Mouse (Mus musculus): ENCODE measurements around the gene Pak7.
"Not testable (repeated sequence)": the region's sequence is repeated elsewhere in the genome, so short reads cannot be mapped to it uniquely, and the experiment has no call there.

The Pak7 gene

DNA sequence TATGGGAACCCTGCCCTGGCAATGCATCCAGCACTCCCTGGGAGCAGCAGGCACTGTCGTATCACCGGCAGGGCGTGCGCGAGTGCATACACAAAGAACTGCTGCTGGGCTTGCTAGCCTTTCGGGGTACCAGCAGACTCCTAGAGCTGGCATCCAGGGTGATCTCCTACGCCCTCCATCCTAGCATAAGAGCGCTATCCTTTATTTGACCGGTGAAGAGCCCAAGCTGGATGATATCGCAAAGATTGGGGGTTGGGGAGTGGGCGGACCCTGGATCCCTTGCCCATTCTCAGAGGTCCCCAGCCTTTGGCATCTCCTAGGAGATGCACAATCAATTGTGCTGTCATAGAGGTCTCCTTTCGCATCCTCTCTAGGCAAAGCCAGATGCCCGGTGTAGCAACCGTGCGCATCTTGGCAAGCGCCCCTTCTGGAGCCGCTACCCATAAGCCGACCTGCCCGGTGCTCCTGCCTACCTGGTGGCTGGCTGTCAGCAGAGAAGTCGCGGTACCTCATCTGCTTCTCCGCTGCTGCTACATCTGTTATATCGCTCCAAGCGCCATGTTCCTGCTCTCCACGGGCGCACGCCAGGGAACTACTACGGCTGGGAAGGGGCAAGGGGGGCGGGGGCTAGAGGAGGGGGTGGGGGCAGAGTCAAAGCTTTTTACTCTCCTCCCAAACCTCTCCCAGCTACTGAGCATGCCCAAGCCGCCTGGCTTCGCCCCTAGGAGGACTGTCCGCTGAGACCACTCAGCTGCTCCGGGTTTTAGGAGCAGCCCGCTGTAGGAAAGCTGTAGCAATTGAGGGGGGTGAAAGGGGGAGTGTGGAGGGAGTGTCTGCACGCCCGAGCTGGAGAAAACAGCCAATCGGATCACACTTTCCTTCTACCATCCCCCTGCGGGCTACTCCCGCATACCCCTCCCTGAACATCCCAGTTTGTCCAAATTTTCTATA is at the start of gene Pak7:
TSS of gene Pak7 (minus strand) at position 787 of the 951 bp plus-strand sequence.
- peak; percentile 85 for DNase-seq (ENCODE audit: low read depth, low spot score)

DNA sequence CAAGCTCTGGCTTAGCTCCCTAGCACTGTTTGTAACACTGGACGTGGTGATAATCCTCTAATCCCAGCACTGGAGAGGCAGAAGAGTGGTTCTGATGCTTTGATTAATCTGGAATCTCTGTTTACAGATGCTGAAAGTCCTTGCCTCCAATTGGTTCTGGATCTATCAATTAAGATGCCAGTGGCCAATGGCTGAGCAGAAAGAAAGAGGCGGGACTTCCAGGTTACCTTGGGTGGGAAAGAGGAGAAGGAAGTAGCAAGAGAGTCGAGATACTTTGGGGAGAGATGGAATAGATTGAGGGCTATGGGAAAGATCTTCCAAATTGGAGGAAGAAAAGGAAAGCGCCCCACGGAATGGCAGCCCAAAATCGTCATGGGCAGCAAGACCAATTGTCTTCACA is 37.8 kb upstream of the Pak7 start:
- no peak for DNase-seq (ENCODE audit: low read depth, low spot score)

DNA sequence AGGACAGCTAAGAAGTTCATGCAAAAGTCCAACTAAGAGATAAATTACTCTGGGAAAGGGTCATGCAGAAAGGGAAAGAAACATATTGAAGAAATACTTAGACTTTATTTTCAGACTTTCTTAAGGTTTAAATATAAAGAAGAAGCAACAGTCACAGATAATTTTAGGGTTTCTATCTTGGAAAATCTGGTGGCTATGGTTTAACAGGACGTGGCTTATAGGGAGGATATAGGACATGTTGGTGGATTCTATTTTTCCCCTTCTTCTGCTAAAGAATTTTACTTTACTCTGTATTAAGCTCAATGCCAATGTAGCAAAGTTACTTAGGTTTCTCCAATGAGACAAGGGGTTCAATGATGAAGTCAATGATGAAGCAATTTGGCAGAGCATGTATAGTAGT is 31.8 kb upstream of the Pak7 start:
- DNase-seq (ENCODE audit: low read depth, low spot score), result no peak

DNA sequence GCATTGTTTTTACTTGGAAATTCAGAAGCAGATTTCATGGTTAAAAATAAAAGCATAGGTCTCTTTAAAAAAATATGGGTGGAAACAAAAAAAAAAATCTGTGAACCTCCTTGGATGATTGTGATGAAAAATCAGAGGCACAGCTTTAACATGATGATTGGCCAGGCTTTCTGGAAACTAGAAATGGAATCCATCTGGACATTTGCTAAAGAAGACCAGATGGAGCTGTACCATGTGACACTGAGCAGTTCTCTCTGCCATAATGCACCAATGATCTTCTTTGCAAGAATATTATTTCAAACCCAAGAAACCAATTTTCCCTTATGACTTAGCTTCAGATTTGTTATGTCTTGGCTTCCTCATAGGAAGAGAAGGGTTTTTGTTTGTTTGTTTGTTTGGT is 28.6 kb upstream of the Pak7 start:
- peak; percentile 61 for DNase-seq (ENCODE audit: low read depth, low spot score)

DNA sequence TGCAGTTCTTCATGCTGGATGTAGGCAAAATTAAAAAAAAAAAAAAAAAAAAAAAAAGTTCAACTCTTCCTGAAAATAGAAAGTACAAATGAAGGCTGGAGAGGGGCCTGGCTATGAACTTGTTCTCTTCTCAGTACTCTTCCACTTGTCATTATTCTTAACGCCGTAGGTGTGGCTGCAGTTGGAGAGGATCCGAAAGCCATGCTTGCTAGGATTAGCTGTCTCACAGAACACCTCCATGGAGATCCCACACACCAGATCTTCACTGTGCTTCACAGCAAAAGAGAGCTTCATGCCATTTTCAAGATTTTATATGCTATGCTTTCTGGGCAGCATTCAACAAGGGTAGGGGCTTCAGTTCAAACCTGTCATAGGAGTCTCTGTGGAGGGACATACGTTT is 14.8 kb upstream of the Pak7 start:
- DNase-seq (ENCODE audit: low read depth, low spot score), result no peak

DNA sequence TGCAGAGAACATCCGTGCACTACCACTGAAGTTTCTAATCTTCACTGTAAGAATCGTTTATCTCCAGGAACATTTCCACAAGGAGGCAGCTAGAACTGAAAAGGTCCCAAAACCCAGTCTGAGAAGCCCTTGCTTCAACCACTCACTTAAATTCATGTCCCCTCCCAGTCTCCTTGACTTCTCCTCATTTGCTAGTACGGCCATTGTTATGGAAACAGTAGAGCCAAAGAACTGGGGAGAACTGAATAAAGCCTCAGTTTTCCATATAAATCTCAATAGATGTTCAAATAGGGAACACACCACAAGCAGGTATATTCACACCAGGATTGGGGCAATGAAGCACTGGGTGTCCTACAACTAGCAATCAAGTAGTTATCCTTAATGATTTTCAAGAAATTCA is 12.4 kb downstream of the Pak7 start:
- no peak for DNase-seq (ENCODE audit: low read depth, low spot score)

DNA sequence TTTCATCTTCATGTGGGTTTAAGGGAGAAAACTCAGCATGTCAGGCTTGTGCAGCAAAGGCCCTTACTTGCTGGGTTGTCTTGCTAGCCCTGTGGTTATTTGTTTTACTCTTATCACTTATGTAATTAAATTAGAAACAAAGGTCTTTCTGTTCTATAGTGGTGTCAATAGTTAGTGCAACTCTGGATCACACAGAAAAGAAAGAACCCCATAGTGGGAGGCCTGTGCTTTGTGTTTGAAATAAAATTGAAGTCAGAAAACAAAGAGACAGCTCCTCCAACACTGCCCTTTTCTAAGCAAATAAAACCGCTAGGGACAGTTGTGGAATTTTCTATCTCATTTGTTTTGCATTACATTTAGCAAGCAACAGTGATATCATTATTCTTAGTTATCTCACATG is 15.4 kb downstream of the Pak7 start:
- DNase-seq (ENCODE audit: low read depth, low spot score), result no peak

DNA sequence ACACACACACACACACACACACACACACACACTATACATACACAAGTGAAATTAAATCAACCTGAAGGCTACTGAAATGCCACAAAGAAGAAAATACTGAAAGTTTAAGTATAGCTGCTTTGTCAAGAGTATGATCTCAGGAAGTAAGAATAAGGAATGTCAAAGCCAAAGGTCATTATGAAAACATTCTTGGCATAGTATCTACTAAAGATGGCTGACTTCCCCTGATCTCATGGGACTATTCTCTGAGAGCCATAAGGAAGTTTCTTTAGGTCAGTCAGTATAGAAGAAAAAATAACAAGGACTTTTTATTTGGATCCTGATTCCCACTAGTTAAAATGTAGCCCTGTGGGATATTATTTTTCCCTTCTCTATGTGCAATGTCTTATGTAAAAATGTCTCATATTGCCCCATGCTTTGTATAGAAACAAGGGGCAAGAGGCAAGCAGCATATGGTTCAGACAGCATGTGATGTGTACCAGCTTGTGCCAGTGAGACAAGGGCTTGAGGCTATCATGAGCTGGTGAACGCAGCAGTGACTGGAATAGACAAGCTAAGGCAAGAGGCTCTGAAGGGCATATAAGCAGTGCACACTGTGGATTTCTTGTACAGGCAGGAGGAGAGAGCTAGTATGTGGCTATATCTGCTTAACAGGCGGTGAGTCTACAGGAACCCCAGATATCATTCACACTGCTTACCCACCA is 36.2 kb downstream of the Pak7 start:
- no peak for DNase-seq (ENCODE audit: low read depth, low spot score)

DNA sequence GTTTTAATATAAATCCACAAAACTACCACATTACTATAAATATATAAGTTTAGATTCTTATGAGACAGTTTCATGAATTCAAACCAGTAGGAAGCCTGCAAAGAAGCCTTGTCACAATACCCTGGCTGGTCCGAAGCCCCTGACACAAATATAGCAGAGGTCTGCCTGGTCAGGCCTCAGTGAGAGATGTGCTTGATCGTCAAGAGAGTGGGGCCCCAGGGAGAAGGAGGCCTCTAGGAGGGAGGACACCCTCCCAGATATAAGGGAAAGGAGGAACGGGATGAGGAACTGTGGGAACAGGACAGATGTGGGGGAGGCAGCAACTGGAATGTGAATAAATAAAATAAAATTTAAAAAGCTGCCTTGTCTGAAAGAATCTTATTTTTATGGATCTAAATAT is 37.3 kb downstream of the Pak7 start:
- DNase-seq (ENCODE audit: low read depth, low spot score), result no peak

DNA sequence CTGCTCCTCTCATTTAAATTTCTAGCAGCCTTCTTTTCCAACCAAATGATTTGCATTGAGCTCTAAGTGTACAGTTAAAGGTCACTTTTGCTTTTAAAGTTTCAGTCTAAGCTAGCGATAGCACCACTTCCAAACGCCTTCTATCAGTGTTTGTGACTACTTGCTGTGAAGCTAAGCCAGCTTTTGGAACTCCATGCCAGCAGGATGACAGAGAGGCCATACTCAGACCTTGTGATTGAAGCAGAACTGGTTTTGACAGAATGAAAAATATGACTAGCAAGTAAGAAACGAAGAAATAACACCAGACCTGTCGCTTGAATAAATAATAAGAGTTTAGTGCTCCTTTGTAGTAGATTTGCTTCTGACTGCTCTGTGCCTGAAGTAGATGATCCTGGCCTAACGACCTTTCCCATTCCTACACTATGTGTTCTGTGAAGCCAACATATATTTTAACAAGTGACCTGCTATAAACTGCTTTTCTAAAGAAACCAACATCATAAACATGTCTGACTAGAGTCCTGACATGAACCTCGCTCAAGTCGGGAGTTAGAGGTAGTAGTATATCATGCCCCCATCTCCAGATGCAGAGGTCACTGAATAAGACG is 38.0 kb downstream of the Pak7 start:
- DNase-seq (ENCODE audit: low read depth, low spot score), result no peak

DNA sequence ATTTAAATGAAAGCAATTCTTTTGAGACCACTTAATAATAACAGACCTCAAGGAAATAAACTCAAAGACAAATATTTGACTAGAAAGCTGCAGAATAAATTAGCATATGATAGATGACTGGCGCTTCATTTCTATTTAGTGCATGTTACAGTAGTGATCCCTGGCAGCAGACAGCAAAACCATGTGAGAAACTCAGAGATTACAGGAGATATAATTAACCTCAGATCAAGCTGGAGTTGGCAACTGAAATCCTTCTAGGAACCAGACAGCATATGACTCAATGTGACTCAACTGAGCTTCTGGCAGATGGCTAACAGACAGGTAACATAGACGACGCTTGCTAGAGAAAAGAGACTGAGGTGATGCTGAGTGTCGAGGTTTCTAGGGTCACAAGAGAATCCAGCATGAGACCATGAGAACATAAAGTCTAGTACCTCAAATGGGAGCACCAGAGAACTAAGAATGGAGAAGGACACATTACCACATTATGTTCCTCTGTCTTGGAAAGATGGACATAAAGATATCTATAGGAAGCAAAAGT is 43.5 kb downstream of the Pak7 start:
- DNase-seq (ENCODE audit: low read depth, low spot score), result not testable (repeated sequence)

DNA sequence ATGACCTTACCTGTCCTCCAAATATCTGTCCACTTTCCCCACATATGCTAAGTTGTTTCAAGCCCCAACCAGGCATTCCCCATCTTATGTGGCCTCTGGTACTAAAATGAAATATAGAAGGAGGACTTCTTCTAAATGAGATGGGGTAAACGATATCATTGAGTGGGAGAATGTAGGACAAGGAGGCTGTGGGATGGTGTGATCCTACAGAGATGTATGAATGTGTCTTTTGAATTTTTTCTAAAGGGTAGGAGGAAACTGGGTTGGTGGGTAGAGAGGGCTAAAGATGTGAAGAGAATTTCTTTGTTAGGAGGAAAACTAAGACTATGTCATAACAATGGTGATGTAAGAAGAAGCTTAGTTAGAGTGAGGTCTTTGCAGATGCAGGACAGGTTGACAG is 57.8 kb downstream of the Pak7 start:
- no peak for DNase-seq (ENCODE audit: low read depth, low spot score)

DNA sequence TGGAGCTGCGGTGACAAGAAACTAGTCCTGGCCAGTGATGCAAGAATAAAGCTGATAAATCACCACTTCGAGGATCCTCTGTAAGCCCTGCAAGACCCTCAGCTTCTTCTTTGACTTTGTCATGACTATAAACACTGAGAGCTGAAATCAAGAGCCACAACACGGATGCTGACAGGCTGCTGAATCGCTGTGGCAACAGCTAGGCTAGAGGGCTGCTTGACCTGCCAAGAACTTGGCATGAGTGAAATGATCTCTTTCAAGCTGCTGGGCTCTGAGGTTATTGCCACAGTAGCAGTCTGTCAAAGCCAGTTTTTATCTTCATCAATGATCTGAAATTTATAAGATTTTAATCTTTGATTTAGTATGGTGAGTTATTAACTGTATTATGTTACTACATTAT is 62.1 kb downstream of the Pak7 start:
- no peak for DNase-seq (ENCODE audit: low read depth, low spot score)

DNA sequence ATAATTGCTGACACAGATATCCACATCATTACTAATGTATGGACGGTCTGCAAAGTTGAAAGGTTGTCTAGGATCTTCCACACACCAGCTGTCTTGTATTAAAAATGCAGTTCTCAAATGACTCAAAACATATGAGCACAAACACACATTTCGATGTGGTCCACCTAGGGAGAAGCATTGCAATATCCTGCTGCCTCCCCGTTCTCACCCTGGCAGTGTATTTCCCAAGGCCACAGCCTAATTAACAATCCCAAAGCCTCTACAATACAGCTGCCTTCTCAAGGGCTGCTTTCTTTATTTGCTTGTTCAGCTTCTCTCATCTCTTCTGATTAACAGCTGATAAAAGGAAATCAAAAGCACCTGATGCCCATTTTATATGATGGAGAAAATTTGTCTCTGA is 78.5 kb downstream of the Pak7 start:
- no peak for DNase-seq (ENCODE audit: low read depth, low spot score)

DNA sequence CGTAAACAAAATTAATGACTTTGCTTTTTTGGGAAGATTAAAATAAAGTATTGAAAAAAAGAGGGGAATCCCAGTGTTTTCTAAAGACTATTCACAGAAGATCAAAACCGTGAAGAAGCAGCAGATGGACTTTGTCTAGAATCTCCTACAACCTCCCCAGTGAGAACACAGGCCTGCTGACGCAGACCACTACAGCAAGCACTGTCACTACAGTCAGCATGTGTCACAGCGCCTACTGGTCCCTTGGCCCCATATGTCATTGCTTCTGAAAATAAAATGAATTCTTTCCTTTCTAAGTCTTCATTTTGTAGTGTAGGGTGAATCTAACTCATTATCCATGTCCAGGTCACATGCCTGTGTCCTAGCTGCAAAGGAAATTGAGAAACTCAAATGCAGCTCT is 79.0 kb downstream of the Pak7 start:
- no peak for DNase-seq (ENCODE audit: low read depth, low spot score)

DNA sequence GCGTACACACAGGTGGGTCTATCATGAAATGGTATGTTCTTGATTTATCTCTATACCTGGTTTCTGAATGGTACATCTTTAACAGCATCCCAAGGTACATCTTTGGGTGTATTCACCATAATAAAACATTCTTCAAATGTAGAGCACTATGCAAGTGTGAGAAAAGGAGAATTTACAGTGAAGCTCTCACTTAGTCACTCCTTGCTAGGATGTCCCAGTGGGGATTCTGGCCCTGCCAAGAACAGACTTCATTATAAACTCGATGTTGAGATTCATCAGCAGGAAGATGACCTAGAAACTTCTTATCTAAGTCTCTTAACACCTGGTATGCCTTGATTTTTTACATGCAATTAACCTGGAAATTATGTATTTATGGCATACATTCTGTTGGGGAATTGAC is 85.6 kb downstream of the Pak7 start:
- DNase-seq (ENCODE audit: low read depth, low spot score), result no peak

DNA sequence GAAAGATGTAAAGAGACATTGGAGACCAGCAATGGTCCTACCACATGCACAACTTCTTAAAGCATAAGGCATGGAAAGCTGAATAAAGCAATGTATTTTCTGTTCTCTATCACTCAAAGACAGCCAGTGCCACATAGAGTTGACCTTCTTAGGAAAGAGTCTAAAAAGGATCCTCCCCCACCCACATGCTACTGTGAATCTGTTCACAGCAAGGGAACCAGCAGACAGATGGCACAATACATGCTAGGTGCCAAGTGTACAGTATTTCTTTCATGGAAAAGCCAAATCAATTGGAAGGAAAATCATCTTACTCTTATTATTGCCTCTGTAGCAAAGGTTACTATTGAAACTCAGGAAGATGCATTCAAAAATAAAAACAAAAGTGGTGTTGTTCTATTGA is 86.4 kb downstream of the Pak7 start:
- peak; percentile 24 for DNase-seq (ENCODE audit: low read depth, low spot score)

DNA sequence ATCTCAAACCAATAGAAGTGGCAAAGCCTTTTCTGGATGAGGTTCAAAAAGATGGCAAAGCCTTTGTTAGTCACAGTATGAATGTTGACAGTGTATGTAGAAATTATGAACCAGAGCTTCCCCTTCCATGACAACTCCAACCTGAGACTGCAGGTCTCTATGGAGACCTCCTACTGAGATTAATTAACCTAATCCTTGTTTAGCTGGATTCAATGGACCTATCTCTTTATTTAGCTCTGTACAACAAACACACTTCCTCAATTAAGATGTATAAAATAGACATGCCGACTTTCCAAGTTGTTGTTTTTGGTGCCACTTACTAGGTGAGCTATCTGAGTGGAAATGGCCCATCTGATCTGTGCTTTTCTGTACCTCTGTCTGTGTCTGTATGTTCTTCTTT is 90.4 kb downstream of the Pak7 start:
- DNase-seq (ENCODE audit: low read depth, low spot score), result no peak

DNA sequence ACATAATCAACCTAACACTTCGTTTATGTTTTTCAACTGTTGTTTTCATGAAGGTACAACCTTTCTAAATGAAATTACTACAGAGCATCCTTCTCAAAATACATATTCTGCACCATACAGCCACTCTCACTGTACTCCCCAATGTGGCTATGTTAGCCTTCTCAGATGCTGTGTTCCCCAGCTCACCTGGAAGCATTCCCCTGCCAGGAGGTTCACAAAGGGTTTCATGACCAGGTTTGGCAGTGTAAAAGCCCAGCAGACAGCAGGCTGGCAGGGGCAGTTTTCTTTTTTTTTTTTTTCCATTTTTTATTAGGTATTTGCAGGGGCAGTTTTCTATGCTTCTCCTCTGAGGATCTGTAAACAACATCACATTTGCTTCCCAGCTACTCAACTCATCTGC is 105.7 kb downstream of the Pak7 start:
- DNase-seq (ENCODE audit: low read depth, low spot score), result no peak

DNA sequence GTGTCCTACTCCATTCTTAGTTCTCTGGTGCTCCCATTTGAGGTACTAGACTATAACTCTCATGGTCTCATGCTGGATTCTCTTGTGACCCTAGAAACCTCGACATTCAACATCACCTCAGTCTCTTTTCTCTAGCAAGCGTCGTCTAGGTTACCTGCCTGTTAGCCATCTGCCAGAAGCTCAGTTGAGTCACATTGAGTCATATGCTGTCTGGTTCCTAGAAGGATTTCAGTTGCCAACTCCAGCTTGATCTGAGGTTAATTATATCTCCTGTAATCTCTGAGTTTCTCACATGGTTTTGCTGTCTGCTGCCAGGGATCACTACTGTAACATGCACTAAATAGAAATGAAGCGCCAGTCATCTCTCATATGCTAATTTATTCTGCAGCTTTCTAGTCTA is 145.8 kb downstream of the Pak7 start:
- DNase-seq (ENCODE audit: low read depth, low spot score), result not testable (repeated sequence)

DNA sequence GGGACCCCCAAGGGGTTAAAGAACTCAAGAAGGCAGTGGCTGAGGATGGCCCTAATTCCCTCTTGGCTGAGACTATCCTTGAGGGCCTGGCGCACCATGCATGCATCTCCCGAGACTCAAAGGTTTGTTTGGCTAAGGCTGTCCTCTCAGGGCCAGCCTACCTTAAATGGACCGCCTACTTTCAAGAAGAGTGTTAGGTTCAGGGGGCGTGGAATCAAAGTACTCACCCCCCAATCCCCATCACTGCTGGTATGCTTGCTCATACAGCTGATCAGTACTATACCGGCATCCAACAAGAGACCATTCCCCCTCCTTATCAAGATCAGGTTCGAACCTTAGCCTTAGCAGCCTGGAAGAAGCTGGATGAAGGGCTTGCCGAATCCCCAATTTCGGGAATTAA is 156.5 kb downstream of the Pak7 start:
- DNase-seq (ENCODE audit: low read depth, low spot score), result no peak

DNA sequence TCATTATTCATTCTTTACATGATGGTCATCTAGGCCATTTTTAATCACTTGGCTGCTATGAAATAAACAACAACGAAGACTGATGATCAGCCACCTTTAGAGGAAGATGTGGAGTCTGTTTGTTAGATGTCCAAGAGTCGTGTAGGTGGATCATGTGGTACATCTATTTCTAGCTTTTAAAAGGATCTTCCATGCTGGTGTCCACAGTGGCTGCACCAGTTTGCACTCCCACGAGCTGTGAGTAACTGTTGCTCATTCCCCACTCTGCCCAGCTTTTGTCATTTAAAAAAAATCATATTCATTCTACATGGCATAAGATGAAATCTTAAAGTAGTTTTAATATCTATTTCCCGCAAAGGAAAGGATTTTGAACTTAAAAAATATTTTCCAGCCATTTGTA is 183.7 kb downstream of the Pak7 start:
- DNase-seq (ENCODE audit: low read depth, low spot score), result no peak
